Mouse (Mus musculus) forebrain, embryonic 14.5 days (tissue): ENCODE results near the gene Pappa. TPM values are rescaled to one million over a fixed set of nuclear protein-coding genes. Genes with fewer than 3 reads are reported as not detected.

Source experiments
- ATAC-seq: fragments of 200-750 bp; cut with Nextera tagmentation; 2 replicates; pipeline ENCODE4 v1.8.0; 2017; ENCODE audit warnings: mild to moderate bottlenecking, moderate library complexity
- DNase-seq: peaks from one replicate; pipeline ENCODE4 v3.0.0-alpha.2; 2015; ENCODE audit warnings: low spot score
- H3K27ac ChIP-seq: fragments of 300-500 bp; sonication (generic); 2 replicates; pipeline ENCODE4 v1.5.1; 2014; ENCODE audit warnings: low read depth, mild to moderate bottlenecking, control low read depth, low read length, moderate library complexity
- H3K27me3 ChIP-seq: fragments of 300-500 bp; sonication (generic); replicated peaks from 2 replicates; pipeline ENCODE4 v1.6.1; 2014; ENCODE audit warnings: low read length, control low read depth, mixed read lengths; ENCODE audit not compliant: control insufficient read depth, insufficient read depth
- H3K36me3 ChIP-seq: fragments of 300-500 bp; sonication (generic); 2 replicates; pipeline ENCODE4 v1.6.1; 2014; ENCODE audit warnings: low read length, control low read depth; ENCODE audit not compliant: control insufficient read depth, insufficient read depth
- H3K4me1 ChIP-seq: fragments of 300-500 bp; sonication (generic); 2 replicates; pipeline ENCODE4 v1.6.1; 2014; ENCODE audit warnings: antibody characterized with exemption, low read length, control low read depth; ENCODE audit not compliant: control insufficient read depth, insufficient read depth
- H3K4me2 ChIP-seq: fragments of 300-500 bp; sonication (generic); 2 replicates; pipeline ENCODE4 v1.6.1; 2014; ENCODE audit warnings: mild to moderate bottlenecking, control low read depth, low read length
- H3K4me3 ChIP-seq: fragments of 300-500 bp; sonication (generic); 2 replicates; pipeline ENCODE4 v1.5.1; 2014; ENCODE audit warnings: low read depth, low read length, control low read depth
- H3K9ac ChIP-seq: fragments of 300-500 bp; sonication (generic); 2 replicates; pipeline ENCODE4 v1.6.1; 2014; ENCODE audit warnings: mild to moderate bottlenecking, low read length, control low read depth, moderate library complexity
- H3K9me3 ChIP-seq: fragments of 300-500 bp; sonication (generic); replicated peaks from 2 replicates; pipeline ENCODE4 v1.6.1; 2016; ENCODE audit warnings: low read length, control low read depth, mixed read lengths; ENCODE audit not compliant: control insufficient read depth
- WGBS: fragments of 180-500 bp; shearing (Covaris S2); extraction: QIAGEN DNeasy Blood & Tissue Kit; methylation state at CpG from one replicate; pipeline ENCODE4 v1.1.7; 2014; 5-methylcytosine and 5-hydroxymethylcytosine counted together
- polyA plus RNA-seq: library from polyadenylated mRNA; unstranded; fragments of >200 nt; fragmentation: Nextera tagmentation; extraction: Ambion mirVana; gene quantifications from 2 replicates; pipeline ENCODE4 v1.2.1, GENCODE M21; 2014

The Pappa gene
- polyA plus RNA-seq, 1 experiment from 2014 or later: 0.39 TPM

GRCm38 (mm10) chr4:65153601-65154000, 29.6 kb downstream of the Pappa start:
- no peak for ATAC-seq
- Histone ChIP-seq H3K4me2 (no peak overlapping the region), H3K4me3 (no peak overlapping the region), H3K9ac (no peak overlapping the region), H3K27ac (no peak overlapping the region), H3K36me3 (no peaks in the 10 kb centered on the region), H3K4me1 (no peaks in the 10 kb centered on the region), H3K9me3 (no peaks in the 10 kb centered on the region), H3K27me3 (no peaks in the 10 kb centered on the region)
- whole genome bisulfite sequencing: 90% methylated on average over 2 of the region's 2 CpGs
- no peak for DNase-seq

- H3K4me1 ChIP-seq: no peaks in the 10 kb centered on the region
- H3K36me3 ChIP-seq: no peaks in the 10 kb centered on the region
- no peaks in the 10 kb centered on the region for H3K27me3 ChIP-seq
- ATAC-seq (no peak), DNase-seq (no peak)
- 95% methylated on average over 10 of the region's 10 CpGs for WGBS
- H3K27ac ChIP-seq: no peak overlapping the region
- H3K4me3 ChIP-seq: no peak overlapping the region
- H3K4me2 ChIP-seq: no peak overlapping the region
- no peak overlapping the region for H3K9ac ChIP-seq
- H3K9me3 ChIP-seq: no peaks in the 10 kb centered on the region
These were observed 32.3 kb downstream of the Pappa start for GRCm38 (mm10) chr4:65156231-65156630.

- no peak for DNase-seq
- 92% methylated on average over 3 of the region's 3 CpGs for WGBS
- no peak overlapping the region for H3K4me2 ChIP-seq
- no peaks in the 10 kb centered on the region for H3K36me3 ChIP-seq
- no peak overlapping the region for H3K4me3 ChIP-seq
- no peaks in the 10 kb centered on the region for H3K27me3 ChIP-seq
- no peak overlapping the region for H3K9ac ChIP-seq
- no peaks in the 10 kb centered on the region for H3K9me3 ChIP-seq
- H3K27ac ChIP-seq: no peak overlapping the region
- ATAC-seq: no peak
- no peaks in the 10 kb centered on the region for H3K4me1 ChIP-seq
These were observed 34.7 kb downstream of the Pappa start for GRCm38 (mm10) chr4:65158651-65159050.

DNA sequence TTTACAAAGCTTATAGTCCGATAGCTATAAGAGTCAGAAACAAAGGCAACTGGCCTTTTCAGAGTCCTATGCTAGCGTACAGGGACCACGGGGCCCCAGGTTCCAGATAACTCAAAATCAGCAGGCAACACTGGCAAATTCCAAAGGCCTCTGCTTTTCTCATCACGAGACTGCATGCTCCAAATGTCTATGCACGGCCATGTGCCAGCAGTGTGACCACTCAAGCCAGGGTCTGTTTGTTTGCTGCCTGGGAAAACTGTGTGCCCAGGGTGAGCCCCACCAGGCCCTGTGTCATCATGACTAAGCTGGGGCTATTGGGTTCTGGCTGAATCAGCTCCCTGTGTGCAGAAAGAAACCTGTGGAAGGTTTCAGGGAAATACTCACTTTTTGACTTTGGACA, 35.5 kb downstream of the Pappa start:
- no peak overlapping the region for H3K4me3 ChIP-seq
- H3K4me2 ChIP-seq: no peak overlapping the region
- H3K27ac ChIP-seq: no peak overlapping the region
- H3K9me3 ChIP-seq: no peaks in the 10 kb centered on the region
- H3K36me3 ChIP-seq: no peaks in the 10 kb centered on the region
- no peak for ATAC-seq
- 63% methylated on average over 5 of the region's 5 CpGs for WGBS
- no peaks in the 10 kb centered on the region for H3K4me1 ChIP-seq
- no peak for DNase-seq
- no peak overlapping the region for H3K9ac ChIP-seq
- H3K27me3 ChIP-seq: no peaks in the 10 kb centered on the region

DNA sequence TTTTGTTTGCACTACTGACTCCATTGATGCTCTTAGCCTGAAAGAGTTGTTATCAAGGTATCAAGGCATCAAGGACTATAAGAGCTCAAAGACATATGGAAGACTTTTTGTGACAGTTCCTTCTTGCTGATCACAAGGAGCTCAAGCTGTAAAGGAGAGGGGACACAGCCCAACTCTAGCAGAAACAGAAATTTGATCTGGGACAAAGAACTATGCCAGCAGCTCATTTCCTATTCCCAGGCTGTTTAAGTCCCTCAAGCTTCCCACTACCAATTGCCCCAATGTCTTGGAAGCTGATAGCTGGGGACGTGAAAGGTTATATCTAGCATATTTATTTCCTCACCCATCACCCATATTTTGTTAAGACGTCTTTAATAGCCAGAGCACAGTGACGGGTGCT, 39.7 kb downstream of the Pappa start:
- no peak overlapping the region for H3K4me2 ChIP-seq
- H3K9ac ChIP-seq: no peak overlapping the region
- ATAC-seq: no peak
- no peaks in the 10 kb centered on the region for H3K36me3 ChIP-seq
- no peaks in the 10 kb centered on the region for H3K27me3 ChIP-seq
- H3K9me3 ChIP-seq: no peaks in the 10 kb centered on the region
- H3K4me1 ChIP-seq: no peaks in the 10 kb centered on the region
- H3K4me3 ChIP-seq: no peak overlapping the region
- no peak overlapping the region for H3K27ac ChIP-seq
- no peak for DNase-seq
- 87% methylated on average over 3 of the region's 3 CpGs for WGBS

GRCm38 (mm10) chr4:65166288-65166835, 42.4 kb downstream of the Pappa start:
- Histone ChIP-seq H3K27me3 (no peaks in the 10 kb centered on the region), H3K9me3 (no peaks in the 10 kb centered on the region), H3K4me2 (no peak overlapping the region), H3K4me3 (no peak overlapping the region), H3K9ac (no peak overlapping the region), H3K4me1 (no peaks in the 10 kb centered on the region), H3K36me3 (no peaks in the 10 kb centered on the region), H3K27ac (no peak overlapping the region)
- DNase-seq (no peak), ATAC-seq (no peak)
- WGBS: 92% methylated on average over 3 of the region's 3 CpGs

DNA sequence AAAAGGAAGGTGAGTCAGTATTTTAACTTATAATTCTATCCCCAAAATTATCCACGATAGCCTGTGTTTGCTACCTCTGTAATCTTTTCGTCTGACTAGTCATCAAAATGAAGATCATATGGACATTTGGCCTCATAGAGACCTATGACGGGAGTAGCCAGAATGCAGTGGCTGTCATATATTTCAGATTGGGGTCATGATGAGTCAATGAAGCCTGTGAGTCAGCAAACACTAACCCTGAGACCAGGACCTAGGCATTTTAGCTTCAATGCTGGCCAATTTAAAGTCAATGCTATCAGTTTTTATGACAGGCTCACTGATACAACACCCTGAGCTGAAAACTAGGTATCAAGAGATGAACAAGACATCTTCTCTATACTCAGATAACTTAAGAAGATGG, 50.5 kb downstream of the Pappa start:
- 95% methylated on average over 3 of the region's 3 CpGs for WGBS
- H3K4me2 ChIP-seq: no peak overlapping the region
- no peaks in the 10 kb centered on the region for H3K4me1 ChIP-seq
- no peaks in the 10 kb centered on the region for H3K36me3 ChIP-seq
- H3K9me3 ChIP-seq: no peaks in the 10 kb centered on the region
- no peak overlapping the region for H3K9ac ChIP-seq
- H3K27ac ChIP-seq: no peak overlapping the region
- DNase-seq: no peak
- no peak for ATAC-seq
- no peaks in the 10 kb centered on the region for H3K27me3 ChIP-seq
- no peak overlapping the region for H3K4me3 ChIP-seq

DNA sequence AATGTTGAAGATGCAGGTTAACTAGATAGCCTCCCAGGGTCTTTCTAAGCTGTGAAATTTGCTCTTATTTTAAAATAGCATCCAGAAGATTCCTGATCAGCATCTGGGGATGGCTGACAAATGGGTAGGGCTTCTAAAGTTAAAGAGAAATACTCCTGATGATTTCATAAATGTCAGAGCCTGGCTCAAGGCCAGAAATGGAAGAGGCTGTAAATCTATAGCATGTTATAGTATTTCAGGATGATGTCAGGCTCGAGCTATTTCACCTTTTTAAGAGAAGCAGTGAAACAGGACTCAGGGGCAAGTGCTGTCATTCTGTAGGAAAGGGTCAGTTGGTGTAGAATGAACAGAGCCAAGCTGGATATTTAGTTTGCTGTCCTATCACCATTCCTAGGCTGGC, 54.2 kb downstream of the Pappa start:
- Histone ChIP-seq H3K4me3 (no peak overlapping the region), H3K9me3 (no peaks in the 10 kb centered on the region), H3K4me1 (peaks cover 6% of the 10 kb centered on the region; the same call in 1 of the 2 replicates), H3K4me2 (no peak overlapping the region), H3K27me3 (no peaks in the 10 kb centered on the region), H3K27ac (no peak overlapping the region), H3K36me3 (no peaks in the 10 kb centered on the region), H3K9ac (no peak overlapping the region)
- no peak for ATAC-seq
- 50% methylated on average over 1 of the region's 1 CpGs for WGBS
- DNase-seq: no peak

GRCm38 (mm10) chr4:65187236-65187635, 63.3 kb downstream of the Pappa start:
- no peaks in the 10 kb centered on the region for H3K9me3 ChIP-seq
- H3K4me3 ChIP-seq: no peak overlapping the region
- ATAC-seq: no peak
- no peak for DNase-seq
- H3K9ac ChIP-seq: no peak overlapping the region
- H3K27me3 ChIP-seq: no peaks in the 10 kb centered on the region
- H3K4me1 ChIP-seq: peaks cover 7% of the 10 kb centered on the region; the same call in 1 of the 2 replicates
- H3K4me2 ChIP-seq: no peak overlapping the region
- H3K27ac ChIP-seq: no peak overlapping the region
- no peaks in the 10 kb centered on the region for H3K36me3 ChIP-seq
- 85% methylated on average over 2 of the region's 2 CpGs for WGBS
